Mouse (Mus musculus) olfactory bulb, adult 2 months (tissue): ENCODE results near the gene Hlcs.

Source experiments
- CTCF ChIP-seq: fragments of 200-500 bp; IDR thresholded peaks from 2 replicates; pipeline ENCODE4 v1.5.1; 2012; ENCODE audit warnings: low read depth, mild to moderate bottlenecking, low read length, moderate library complexity; ENCODE audit not compliant: insufficient read depth
- POLR2A ChIP-seq: fragments of 200-500 bp; IDR thresholded peaks from 2 replicates; pipeline ENCODE4 v1.6.1; 2012; ENCODE audit warnings: mild to moderate bottlenecking, low read depth, low read length, moderate library complexity; ENCODE audit not compliant: insufficient read depth

DNA sequence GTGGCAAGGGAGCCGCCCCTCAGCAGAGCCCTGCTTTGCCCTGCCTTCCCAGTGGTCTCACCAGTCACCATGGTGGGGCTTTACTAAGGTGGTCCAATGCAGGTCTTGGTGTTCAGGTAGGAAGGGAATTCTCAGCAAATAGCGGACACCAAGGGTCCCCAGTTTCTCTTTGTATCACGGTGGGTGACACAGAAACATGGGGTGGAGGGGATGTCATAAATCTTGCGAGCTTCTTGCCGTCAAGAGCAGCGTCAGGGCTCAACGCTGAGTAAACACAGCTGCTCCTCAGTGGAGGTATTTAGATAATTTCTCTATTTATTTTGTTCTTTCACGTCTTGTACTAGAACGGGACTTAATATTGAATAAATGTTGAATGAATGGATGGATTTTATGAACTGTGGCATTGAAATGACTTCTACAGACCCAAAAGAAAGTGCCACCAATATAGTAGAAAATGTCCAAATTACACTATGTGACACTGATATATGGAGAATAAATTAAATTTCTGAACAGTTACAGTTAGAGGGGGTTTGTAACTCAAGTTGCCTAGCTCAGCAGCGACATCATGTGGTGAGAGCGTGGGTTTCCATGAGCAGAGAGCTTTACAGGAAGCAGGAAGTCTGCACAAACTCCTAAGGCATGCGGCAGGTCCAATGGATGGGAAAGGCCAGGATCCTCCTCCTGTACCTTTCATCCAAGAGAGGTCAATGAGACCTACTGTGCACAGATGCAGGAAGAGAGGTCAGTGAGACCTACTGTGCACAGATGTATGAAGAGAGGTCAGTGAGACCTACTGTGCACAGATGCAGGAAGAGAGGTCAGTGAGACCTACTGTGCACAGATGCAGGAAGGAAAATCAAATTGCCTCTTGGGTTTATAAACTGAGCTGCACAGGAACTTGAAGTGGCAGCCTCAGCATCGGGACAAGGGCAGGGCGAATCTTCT lies 54.7 kb downstream of the Hlcs start:
- TF ChIP-seq POLR2A (no peak), CTCF (no peak)
